Mouse (Mus musculus) thymus, postnatal 4 days (tissue): ENCODE results near the gene Cluap1.
"Not testable (repeated sequence)": the region's sequence is repeated elsewhere in the genome, so short reads cannot be mapped to it uniquely, and the experiment has no call there.

ENCODE experiments used
- DNase-seq: peaks from one replicate; pipeline ENCODE4 v3.0.0; 2021

The Cluap1 gene

GRCm38 (mm10) chr16:3951141-3951540 lies 42.5 kb downstream of the Cluap1 start:
- DNase-seq: no peak

GRCm38 (mm10) chr16:3956369-3956768 lies 47.8 kb downstream of the Cluap1 start:
- no peak for DNase-seq

GRCm38 (mm10) chr16:3959261-3959660 lies 50.7 kb downstream of the Cluap1 start:
- DNase-seq: no peak

- no peak for DNase-seq
Observed at GRCm38 (mm10) chr16:3964990-3965389, 56.4 kb downstream of the Cluap1 start.

GRCm38 (mm10) chr16:3965534-3965933 lies 56.9 kb downstream of the Cluap1 start:
- no peak for DNase-seq

GRCm38 (mm10) chr16:3974456-3974855 lies 65.9 kb downstream of the Cluap1 start:
- not testable (repeated sequence) for DNase-seq

GRCm38 (mm10) chr16:3975658-3976057 lies 67.1 kb downstream of the Cluap1 start:
- DNase-seq: peak; percentile 21

GRCm38 (mm10) chr16:3976251-3976671 lies 67.7 kb downstream of the Cluap1 start, which contains the start of gene Nlrc3:
TSS of gene Nlrc3 (minus strand) at chr16:3976632.
- DNase-seq: peak; percentile 73

- no peak for DNase-seq
Observed at GRCm38 (mm10) chr16:3976712-3977111, 68.1 kb downstream of the Cluap1 start.

- DNase-seq: no peak
Observed at GRCm38 (mm10) chr16:3982173-3982572, 73.6 kb downstream of the Cluap1 start.

- no peak for DNase-seq
Observed at GRCm38 (mm10) chr16:3983146-3983700, 74.6 kb downstream of the Cluap1 start.

GRCm38 (mm10) chr16:3988410-3988809 lies 79.8 kb downstream of the Cluap1 start:
- no peak for DNase-seq
